ENCODE assay signal across 23 mouse cellular contexts in the genomic region with DNA sequence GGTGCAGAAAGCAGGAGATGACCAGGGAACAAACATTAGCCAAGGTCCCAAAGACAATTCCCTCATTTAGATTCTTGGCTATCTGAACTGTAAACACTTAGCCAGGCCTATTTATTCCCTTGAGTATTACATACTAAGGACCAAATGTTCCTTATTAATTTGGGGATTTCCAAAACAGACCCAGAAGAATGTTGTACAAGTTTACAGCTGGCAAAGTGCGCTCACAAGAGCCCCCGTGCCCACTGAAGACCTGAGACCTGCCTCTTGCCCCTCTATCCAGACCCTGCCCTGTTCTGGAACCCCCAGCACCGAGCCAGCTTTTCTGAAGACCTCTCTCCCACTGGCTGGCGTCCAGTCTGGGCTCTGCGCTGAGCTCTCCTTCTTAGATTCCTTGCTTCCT.
DNase-seq lines count a peak whose midpoint lies in the region; ATAC-seq lines count a peak whose summit lies in the region.
"Had no signal": no experiment of that assay in that cellular context is flagged by ENCODE, and none has a peak within 500 bp of the region (broad histone marks: within the 10 kb centered on the region; RNA-seq: fewer than 3 reads in every experiment).

No protein-coding gene starts in this region.

- H3K4me1 ChIP-seq in heart, embryonic 11.5 days (ENCODE audit: control insufficient read depth, insufficient read depth, low read length), result no peaks in the 10 kb centered on the region
- H3K4me1 ChIP-seq: forebrain, embryonic 13.5 days; hindbrain, embryonic 13.5 days; liver, embryonic 15.5 days; lung, embryonic 15.5 days; neural tube, embryonic 12.5 days; stomach, embryonic 15.5 days had no signal

- intact Hi-C loops in heart, postnatal 14 days (cut with DNase I), result no loop called here

- H3K27me3 ChIP-seq in heart, embryonic 11.5 days (ENCODE audit: control insufficient read depth, insufficient read depth, low read length), result no peaks in the 10 kb centered on the region
- H3K27me3 ChIP-seq: forebrain, embryonic 13.5 days; hindbrain, embryonic 13.5 days; liver, embryonic 15.5 days; lung, embryonic 15.5 days; neural tube, embryonic 12.5 days; stomach, embryonic 15.5 days had no signal

- H3K9ac ChIP-seq in heart, embryonic 11.5 days (ENCODE audit: low read depth, low read length), result no peak overlapping the region
- H3K9ac ChIP-seq: forebrain, embryonic 13.5 days; hindbrain, embryonic 13.5 days; liver, embryonic 15.5 days; lung, embryonic 15.5 days; neural tube, embryonic 12.5 days; stomach, embryonic 15.5 days had no signal

- no peak overlapping the region for H3K27ac ChIP-seq in heart, embryonic 11.5 days (ENCODE audit: low read depth, low read length)
- H3K27ac ChIP-seq: forebrain, embryonic 13.5 days; hindbrain, embryonic 13.5 days; left cerebral cortex, adult 2 months; liver, embryonic 15.5 days; lung, embryonic 15.5 days; neural tube, embryonic 12.5 days; stomach, embryonic 15.5 days had no signal

- DNase-seq in heart, adult 18-20 months, result peak; percentile 46 to 61
- DNase-seq in testis, postnatal 10 days (ENCODE audit: low spot score), result peak; percentile 48
- no peak for DNase-seq in testis, postnatal 14 days (ENCODE audit: low spot score)
- peak; percentile 22 to 24 for DNase-seq in heart, postnatal 14 days
- no peak for DNase-seq in neural tube, embryonic 10.5 days (ENCODE audit: extremely low spot score, low spot score)
- no peak for DNase-seq in kidney, postnatal 25 days
- DNase-seq: cerebellum, adult 9-10 months; kidney, adult 18-20 months; layer of hippocampus, adult 9-11 months; liver; lung, postnatal 4 days; midbrain, embryonic 14.5 days; right cerebral cortex, postnatal 14 days; thymus, adult 2 months had no signal

- H3K4me3 ChIP-seq in heart, embryonic 11.5 days (ENCODE audit: low read depth, low read length), result no peak overlapping the region
- H3K4me3 ChIP-seq: forebrain, embryonic 13.5 days; hindbrain, embryonic 13.5 days; left cerebral cortex, adult 2 months; liver, embryonic 15.5 days; lung, embryonic 15.5 days; neural tube, embryonic 12.5 days; stomach, embryonic 15.5 days had no signal

- H3K9me3 ChIP-seq in heart, embryonic 11.5 days (replicated peaks; ENCODE audit: control insufficient read depth, low read length), result no peaks in the 10 kb centered on the region
- H3K9me3 ChIP-seq: forebrain, embryonic 13.5 days; hindbrain, embryonic 13.5 days; liver, embryonic 15.5 days; lung, embryonic 15.5 days; neural tube, embryonic 12.5 days; stomach, embryonic 15.5 days had no signal

- H3K36me3 ChIP-seq in heart, embryonic 11.5 days (ENCODE audit: control insufficient read depth, insufficient read depth, low read length), result no peaks in the 10 kb centered on the region

- H3K4me2 ChIP-seq in heart, embryonic 11.5 days, result no peak overlapping the region
- H3K4me2 ChIP-seq: forebrain, embryonic 13.5 days; hindbrain, embryonic 13.5 days; liver, embryonic 15.5 days; lung, embryonic 15.5 days; neural tube, embryonic 12.5 days; stomach, embryonic 15.5 days had no signal

- 87% methylated on average over 5 of the region's 5 CpGs for WGBS in heart, embryonic 11.5 days (ENCODE audit: insufficient replicate concordance)

- no peak for ATAC-seq in heart, embryonic 11.5 days (replicated peaks; ENCODE audit: insufficient number of reproducible peaks, low FRiP score, low TSS enrichment)
- ATAC-seq: forebrain, embryonic 13.5 days; inflammation-experienced regulatory T-cells, adult 6 months had no signal

Comparison
In these comparisons a context has a peak if more than half of its experiments do, and no peak if none do; other contexts are left out.
1. DNase-seq: peak in heart, adult 18-20 months (2 of 2), testis, postnatal 10 days (single experiment) and heart, postnatal 14 days (2 of 2); none in testis, postnatal 14 days (single experiment), neural tube, embryonic 10.5 days (single experiment) and kidney, postnatal 25 days (0 of 2).